ENCODE assay signal across 18 mouse cellular contexts in genomic region chr10:105595480-105596102, GRCm38 (mm10). TPM values are rescaled to one million over a fixed set of nuclear protein-coding genes. Genes with fewer than 3 reads are reported as not detected.
A peak's percentile ranks its signal among the peaks of the same experiment; 100 is the strongest.
DNase-seq lines count a peak whose midpoint lies in the region; ATAC-seq lines count a peak whose summit lies in the region.
"Had no signal": no experiment of that assay in that cellular context is flagged by ENCODE, and none has a peak within 500 bp of the region (broad histone marks: within the 10 kb centered on the region; RNA-seq: fewer than 3 reads in every experiment).

No protein-coding gene starts in this region.

- WGBS in limb, embryonic 13.5 days: 59% methylated on average over 7 of the region's 7 CpGs
- WGBS in limb, embryonic 10.5 days: 92% methylated on average over 7 of the region's 7 CpGs

- no peak overlapping the region for H3K4me3 ChIP-seq in limb, embryonic 13.5 days
- no peak overlapping the region for H3K4me3 ChIP-seq in limb, embryonic 10.5 days
- H3K4me3 ChIP-seq: embryonic facial prominence, embryonic 12.5 days; heart, adult 2 months; kidney, embryonic 15.5 days; layer of hippocampus, adult 2 months; midbrain, embryonic 10.5 days; neural tube, embryonic 15.5 days had no signal

- H3K9me3 ChIP-seq in limb, embryonic 13.5 days: no peaks in the 10 kb centered on the region
- no peaks in the 10 kb centered on the region for H3K9me3 ChIP-seq in limb, embryonic 10.5 days (replicated peaks)
- H3K9me3 ChIP-seq: embryonic facial prominence, embryonic 12.5 days; kidney, embryonic 15.5 days; midbrain, embryonic 10.5 days; neural tube, embryonic 15.5 days had no signal

- no peak overlapping the region for H3K4me2 ChIP-seq in limb, embryonic 13.5 days (replicated peaks)
- H3K4me2 ChIP-seq: embryonic facial prominence, embryonic 12.5 days; kidney, embryonic 15.5 days; neural tube, embryonic 15.5 days had no signal

- no peaks in the 10 kb centered on the region for H3K4me1 ChIP-seq in limb, embryonic 13.5 days
- H3K4me1 ChIP-seq in limb, embryonic 10.5 days: no peaks in the 10 kb centered on the region
- H3K4me1 ChIP-seq: embryonic facial prominence, embryonic 12.5 days; kidney, embryonic 15.5 days; neural tube, embryonic 15.5 days had no signal

- no peaks in the 10 kb centered on the region for H3K36me3 ChIP-seq in limb, embryonic 13.5 days
- H3K36me3 ChIP-seq in limb, embryonic 10.5 days: no peaks in the 10 kb centered on the region
- H3K36me3 ChIP-seq: embryonic facial prominence, embryonic 12.5 days; kidney, embryonic 15.5 days; midbrain, embryonic 10.5 days; neural tube, embryonic 15.5 days had no signal

- no peak overlapping the region for H3K9ac ChIP-seq in limb, embryonic 13.5 days
- H3K9ac ChIP-seq: embryonic facial prominence, embryonic 12.5 days; kidney, embryonic 15.5 days; neural tube, embryonic 15.5 days had no signal

- peak; percentile 57 for ATAC-seq in limb, embryonic 13.5 days (ENCODE audit: low FRiP score, low read depth)

- no peaks in the 10 kb centered on the region for H3K27me3 ChIP-seq in limb, embryonic 13.5 days
- H3K27me3 ChIP-seq in limb, embryonic 10.5 days (ENCODE audit: low read depth, poor library complexity, severe bottlenecking): no peaks in the 10 kb centered on the region
- H3K27me3 ChIP-seq: embryonic facial prominence, embryonic 12.5 days; kidney, embryonic 15.5 days; neural tube, embryonic 15.5 days had no signal

- H3K27ac ChIP-seq in limb, embryonic 13.5 days: no peak overlapping the region; the same call in 1 of the 2 replicates
- no peak overlapping the region for H3K27ac ChIP-seq in limb, embryonic 10.5 days
- H3K27ac ChIP-seq: embryonic facial prominence, embryonic 12.5 days; heart, adult 2 months; kidney, embryonic 15.5 days; layer of hippocampus, adult 2 months; midbrain, embryonic 10.5 days; neural tube, embryonic 15.5 days had no signal

- DNase-seq in adrenal gland, postnatal 10 days: peak; percentile 11
- DNase-seq in adrenal gland, adult 2 months: no peak
- DNase-seq in limb, embryonic 10.5 days (ENCODE audit: low spot score): no peak
- DNase-seq in cerebellum, adult 11-12 months: peak; percentile 84
- peak; percentile 67 to 80 for DNase-seq in cerebellum, postnatal 36 days
- DNase-seq in spleen, postnatal 4 days (ENCODE audit: low spot score in 2 of 2): no peak
- DNase-seq in heart, adult 8-10 months (ENCODE audit: low spot score): no peak
- DNase-seq: heart, adult 2 months; heart, postnatal 10 days; lung, postnatal 36 days; spleen, adult 18-20 months; thymus, postnatal 4 days had no signal

RNA-seq across cellular contexts. Expression of gene Tmtc2, which starts 21.3 kb away (rescaled TPM):
- 1 to 10 TPM; 8.7 to 9.7 TPM for total RNA-seq in adrenal gland, postnatal 10 days (2021)
- total RNA-seq in adrenal gland, adult 2 months (2021): 1 to 10 TPM; 3.3 to 7.4 TPM
- polyA plus RNA-seq in adrenal gland, adult 2 months (2012; rRNA removed): 0.31 and 0.85 TPM in 2 replicates
- polyA plus RNA-seq in limb, embryonic 13.5 days (2015; fragmentation: Nextera tagmentation; extraction: Ambion mirVana): 23.3 and 24.2 TPM in 2 replicates
- 6.1 and 10.1 TPM in 2 replicates for polyA plus RNA-seq in limb, embryonic 10.5 days (2016; fragmentation: Nextera tagmentation; extraction: Ambion mirVana)
- total RNA-seq in heart, adult 8-10 months (2022): 1 to 10 TPM; 3.4 to 6.5 (median 4.2) TPM

Comparison
In these comparisons a context has a peak if more than half of its experiments do, and no peak if none do; other contexts are left out.
1. DNase-seq: peak in adrenal gland, postnatal 10 days (single experiment), cerebellum, adult 11-12 months (single experiment) and cerebellum, postnatal 36 days (2 of 2); none in adrenal gland, adult 2 months (single experiment), limb, embryonic 10.5 days (single experiment), spleen, postnatal 4 days (0 of 2) and heart, adult 8-10 months (single experiment).